Mouse (Mus musculus) neutrophil, adult 5-6 weeks (primary cell): ENCODE results near the gene BC147527. TPM values are rescaled to one million over a fixed set of nuclear protein-coding genes. Genes with fewer than 3 reads are reported as not detected.
A peak's percentile ranks its signal among the peaks of the same experiment; 100 is the strongest.
"Not testable (repeated sequence)": the region's sequence is repeated elsewhere in the genome, so short reads cannot be mapped to it uniquely, and the experiment has no call there.

ENCODE experiments used
- ATAC-seq: fragments of 151-379, 151-347 bp; 2 replicates; pipeline ENCODE4 v1.8.0; 2017; ENCODE audit warnings: mild to moderate bottlenecking, moderate TSS enrichment; ENCODE audit not compliant: insufficient number of reproducible peaks, poor library complexity, low FRiP score, severe bottlenecking; ENCODE audit errors: extremely low read depth
- total RNA-seq: library from RNA; stranded (forward); fragments of 200-1000 nt; gene quantifications from 2 replicates; pipeline ENCODE4 v1.2.3, GENCODE M21; 2017

BC147527 gene
- total RNA-seq: 11.7 and 20.7 TPM in 2 replicates

DNA sequence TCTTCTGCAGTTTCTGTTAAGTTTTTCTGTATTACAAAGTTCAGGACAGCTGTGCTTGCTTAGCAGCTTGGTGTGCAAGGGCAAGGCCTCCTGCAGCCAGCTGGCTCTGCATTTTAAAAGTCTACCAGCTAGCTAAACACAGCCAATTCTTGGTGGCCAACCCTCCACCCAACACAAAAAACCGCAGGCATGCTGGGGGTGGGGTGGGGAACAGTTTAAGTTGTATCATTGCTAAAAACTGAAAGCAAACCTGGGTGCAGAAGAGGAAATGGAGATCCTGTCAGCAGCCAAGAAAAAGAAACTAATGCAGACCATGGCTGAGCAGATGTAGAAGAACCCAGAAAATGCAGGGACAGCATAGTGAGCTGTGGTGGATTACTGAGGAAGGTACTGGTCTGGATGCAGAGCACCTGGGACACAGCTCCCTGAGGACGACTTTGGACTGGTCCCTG is at the start of gene BC147527:
Gene BC147527 (plus strand): TSS at position 402 of the 452 bp plus-strand sequence.
- ATAC-seq: peak; percentile 61

- ATAC-seq: not testable (repeated sequence)
These were observed 48.8 kb upstream of the BC147527 start for GRCm38 (mm10) chr13:120251208-120251924.

DNA sequence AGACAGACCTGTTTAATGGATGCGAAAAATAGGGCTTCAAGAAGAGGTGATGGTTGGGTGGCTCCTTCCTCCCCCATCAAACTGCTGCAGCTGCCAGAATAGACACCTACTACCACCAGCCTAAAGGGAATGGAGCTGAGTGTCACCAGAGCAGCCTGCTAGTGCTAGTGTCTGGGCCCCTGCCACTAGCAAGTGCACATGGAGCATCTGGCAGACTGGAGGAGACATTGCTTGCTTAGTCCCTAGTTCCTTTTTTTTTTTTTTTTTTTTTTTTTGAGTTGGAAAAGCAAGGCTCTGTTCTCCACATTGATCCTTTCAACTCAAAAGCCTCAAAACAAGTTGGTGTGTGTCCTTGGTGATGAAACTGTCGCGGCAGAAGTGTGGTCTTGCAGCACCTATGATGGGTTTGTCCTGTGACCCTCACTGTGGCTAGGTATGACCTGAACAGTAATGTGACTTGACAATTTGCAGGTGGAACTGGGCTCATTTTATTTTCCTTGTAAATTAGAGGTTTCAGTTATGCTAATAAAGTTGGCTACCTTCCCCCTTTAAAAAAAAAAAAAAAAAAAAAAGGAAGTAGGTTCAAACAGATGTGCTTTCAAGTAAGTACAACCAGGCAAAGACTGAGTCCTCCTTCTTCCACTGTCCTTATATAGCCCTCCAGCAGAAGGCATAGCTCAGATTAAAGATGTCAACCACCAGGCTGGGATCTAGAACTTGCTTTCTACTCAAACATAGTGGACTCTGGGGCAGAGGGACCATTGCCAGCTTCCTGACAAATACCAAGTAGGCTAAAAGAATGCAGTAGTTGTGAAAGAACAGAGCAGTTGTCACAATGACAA is 41.2 kb upstream of the BC147527 start:
- peak; percentile 53 for ATAC-seq

DNA sequence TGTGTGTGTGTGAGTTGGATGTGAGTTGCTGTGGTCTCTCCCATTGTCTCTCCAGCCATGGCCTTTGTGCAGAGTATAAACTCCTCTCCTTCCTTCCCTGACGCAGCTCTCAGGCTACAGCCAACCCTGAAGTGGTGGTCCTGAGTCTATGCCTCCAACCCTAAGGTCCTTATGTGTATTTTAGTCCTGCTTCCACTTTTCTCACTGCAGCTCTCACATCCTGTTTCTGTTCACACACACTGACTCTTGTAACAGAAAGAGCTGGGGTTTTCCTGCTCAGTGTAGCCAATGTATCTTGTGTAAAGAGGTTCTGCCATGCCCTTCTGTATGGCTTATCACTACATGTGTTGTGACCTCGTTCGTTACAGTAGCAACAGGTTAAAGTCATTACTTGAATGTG is 40.5 kb upstream of the BC147527 start:
- peak; percentile 51 for ATAC-seq

- ATAC-seq: not testable (repeated sequence)
These were observed 37.3 kb upstream of the BC147527 start, which contains the start of gene AF067061 for GRCm38 (mm10) chr13:120262870-120263269. TSS of gene AF067061 (plus strand) at chr13:120263114.

DNA sequence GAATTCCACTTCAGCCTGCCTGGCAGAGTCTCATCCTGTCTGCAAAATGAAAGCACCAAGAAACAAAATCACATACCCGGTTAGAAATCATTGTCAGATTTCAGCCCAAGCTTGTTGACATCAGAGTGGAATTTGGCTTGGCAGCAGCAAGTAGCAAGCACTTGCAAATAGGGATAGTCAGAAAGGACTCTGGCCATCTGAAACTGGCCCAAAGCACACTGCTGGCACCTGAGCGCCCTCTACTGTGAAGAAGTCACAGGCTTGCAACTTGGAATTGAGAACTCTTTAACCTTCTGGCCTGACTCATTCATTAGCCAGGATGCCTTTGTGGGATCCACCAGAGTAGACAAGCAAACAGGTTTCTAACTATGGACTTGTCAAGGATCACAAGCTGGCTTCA is 22.4 kb upstream of the BC147527 start:
- ATAC-seq: 0 out of 2 replicates have a peak, but pooled peaks have one; percentile 51

DNA sequence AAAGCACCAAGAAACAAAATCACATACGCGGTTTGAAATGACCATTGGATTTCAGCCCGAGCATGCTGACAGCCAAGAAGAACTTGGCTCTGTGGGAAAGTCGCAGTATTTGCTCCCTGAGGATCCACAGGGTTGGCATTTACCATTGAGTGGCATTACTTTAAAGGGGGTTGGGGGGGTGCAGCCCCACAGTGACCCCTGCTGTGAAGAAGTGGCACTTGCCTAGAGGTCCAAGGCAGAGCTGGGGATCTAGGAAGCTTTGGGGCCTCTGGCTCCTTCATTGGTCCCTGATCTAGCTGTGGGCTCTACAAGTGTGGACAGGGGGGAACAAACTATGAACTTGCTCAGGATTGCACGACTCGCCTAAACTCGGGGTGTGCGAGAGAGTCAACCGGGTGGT is 21.4 kb upstream of the BC147527 start:
- no peak for ATAC-seq

DNA sequence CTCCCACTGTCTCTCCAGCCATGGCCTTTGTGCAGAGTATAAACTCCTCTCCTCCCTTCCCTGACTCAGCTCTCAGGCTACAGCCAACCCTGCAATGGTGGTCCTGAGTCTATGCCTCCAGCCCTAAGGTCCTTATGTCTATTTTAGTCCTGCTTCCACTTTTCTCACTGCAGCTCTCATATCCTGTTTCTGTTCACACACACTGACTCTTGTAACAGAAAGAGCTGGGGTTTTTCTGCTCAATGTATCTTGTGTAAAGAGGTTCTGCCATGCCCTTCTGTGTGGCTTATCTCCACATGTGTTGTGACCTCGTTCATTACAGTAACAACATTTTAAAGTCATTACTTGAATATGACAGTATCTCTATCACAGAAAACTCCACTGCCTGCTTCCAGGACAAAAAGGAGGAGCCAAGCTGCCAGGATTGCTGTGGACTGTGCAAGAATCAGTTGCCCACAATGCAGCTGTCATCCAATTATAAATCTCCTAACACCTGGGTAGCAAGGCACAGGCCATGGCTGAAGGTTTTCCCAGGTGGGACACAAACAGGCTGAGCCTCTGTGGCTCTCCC is 783 bp upstream of the BC147527 start:
- 0 out of 2 replicates have a peak, but pooled peaks have one; percentile 24 for ATAC-seq

GRCm38 (mm10) chr13:120300853-120301252 is 661 bp downstream of the BC147527 start:
- ATAC-seq: no peak

- no peak for ATAC-seq
These were observed 10.6 kb downstream of the BC147527 start for GRCm38 (mm10) chr13:120310749-120311148.

GRCm38 (mm10) chr13:120313584-120313983 is 13.4 kb downstream of the BC147527 start:
- ATAC-seq: peak; percentile 64; the same call in 1 of the 2 replicates

GRCm38 (mm10) chr13:120316578-120316977 is 16.4 kb downstream of the BC147527 start, which contains the start of gene Tcstv3:
TSS of gene Tcstv3 (plus strand) at chr13:120316878.
- ATAC-seq: not testable (repeated sequence)

DNA sequence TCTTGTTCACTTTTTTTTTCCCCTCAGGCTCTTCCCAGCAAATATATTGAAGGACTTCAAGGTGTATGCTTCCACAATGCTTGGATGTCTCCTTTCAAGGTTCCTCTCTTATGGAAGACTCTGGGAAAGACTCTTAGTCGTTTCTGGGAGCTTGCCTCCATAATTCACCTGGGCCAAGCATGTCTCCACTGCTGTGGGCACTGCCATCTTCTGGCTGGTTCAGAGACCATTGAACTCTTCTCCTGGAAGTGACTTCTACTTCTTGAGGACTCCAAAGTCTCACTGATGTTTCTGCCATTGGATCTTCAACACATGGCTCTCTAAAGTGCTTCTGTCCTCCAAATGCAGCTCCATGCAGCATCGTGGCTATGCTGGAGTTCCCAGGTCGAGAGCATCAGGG is 20.0 kb downstream of the BC147527 start:
- ATAC-seq: no peak

DNA sequence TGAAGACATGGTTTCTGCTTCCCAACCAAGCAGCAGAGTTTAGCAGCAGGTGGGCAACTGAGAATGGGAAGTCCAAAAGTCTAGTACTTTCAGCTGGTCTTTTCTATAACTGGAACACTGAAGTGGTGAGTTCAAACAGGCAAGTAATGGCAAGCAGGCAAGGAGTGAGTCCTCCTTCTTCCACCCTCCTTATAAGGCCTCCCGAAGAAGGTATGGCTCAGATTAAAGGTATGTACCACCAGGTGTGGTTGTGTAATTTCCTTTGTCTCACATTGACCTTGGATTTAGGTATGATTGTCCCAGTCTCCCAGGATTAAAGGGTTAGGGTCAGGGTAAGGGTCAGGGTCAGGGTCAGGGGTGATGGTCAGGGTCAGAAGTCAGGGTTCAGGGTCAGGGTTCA is 20.5 kb downstream of the BC147527 start:
- 0 out of 2 replicates have a peak, but pooled peaks have one; percentile 3 for ATAC-seq

Other genes starting within 250 kb of the BC147527 start
- 10.2 and 18.7 TPM in 2 replicates for gene Gm21188, start 248.2 kb upstream of the BC147527 start, total RNA-seq
- not detected in 2 replicates for gene Gm20767, start 160.1 kb upstream of the BC147527 start, total RNA-seq
- not detected in 2 replicates for gene Gm21818, start 128.0 kb upstream of the BC147527 start, total RNA-seq
- gene Gm21762, start 84.4 kb upstream of the BC147527 start, total RNA-seq: not detected in 2 replicates
- not detected in 2 replicates for gene Gm21731, start 61.3 kb upstream of the BC147527 start, total RNA-seq
- 0.93 TPM in 1 of 2 replicates, not detected in the other for gene AF067061, start 37.3 kb upstream of the BC147527 start, total RNA-seq
- gene Tcstv3, start 16.5 kb downstream of the BC147527 start, total RNA-seq: not detected in 2 replicates